Mouse (Mus musculus): ENCODE measurements around the gene Tmem259. TPM values are rescaled to one million over a fixed set of nuclear protein-coding genes. Genes with fewer than 3 reads are reported as not detected.

The Tmem259 gene
- polyA plus RNA-seq, 1 experiment = not detected

DNA sequence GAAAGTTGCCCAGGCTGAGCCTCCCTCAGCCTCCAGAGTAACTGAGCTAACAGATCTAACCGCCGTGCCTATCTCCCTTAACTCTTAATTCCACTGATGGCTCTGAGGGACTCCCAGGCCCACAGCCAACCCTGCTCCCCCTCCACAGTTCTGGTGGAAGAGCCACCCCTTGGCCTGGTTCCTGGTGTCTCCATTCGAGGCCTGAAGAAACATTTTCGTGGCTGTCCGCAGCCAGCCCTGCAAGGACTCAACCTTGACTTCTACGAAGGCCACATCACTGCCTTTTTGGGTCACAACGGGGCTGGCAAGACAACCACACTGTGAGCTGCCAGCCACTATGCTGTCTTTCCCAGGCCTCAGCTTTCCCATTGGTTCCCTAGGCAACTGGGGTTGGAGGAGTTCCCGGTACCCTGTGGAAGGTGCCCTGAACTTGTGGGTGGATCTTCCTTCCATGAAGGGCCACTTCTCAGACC lies 20.1 kb upstream of the Tmem259 start:
- peaks cover 15% of the 10 kb centered on the region for H3K4me1 ChIP-seq (ENCODE audit: control insufficient read depth, insufficient read depth, low read length)
- WGBS = 48% methylated on average over 8 of the region's 8 CpGs
- no peak overlapping the region for H3K27ac ChIP-seq (ENCODE audit: insufficient read depth, low read depth, low read length)
- TF ChIP-seq POLR2A (IDR thresholded peaks at IDR 0.05; ENCODE audit: insufficient read depth, low read depth, low read length) (no peak), CTCF (IDR thresholded peaks at IDR 0.05; ENCODE audit: insufficient read depth, low read depth, low read length) (no peak)
- H3K4me3 ChIP-seq (ENCODE audit: insufficient read depth, low read depth, low read length) = no peak overlapping the region

DNA sequence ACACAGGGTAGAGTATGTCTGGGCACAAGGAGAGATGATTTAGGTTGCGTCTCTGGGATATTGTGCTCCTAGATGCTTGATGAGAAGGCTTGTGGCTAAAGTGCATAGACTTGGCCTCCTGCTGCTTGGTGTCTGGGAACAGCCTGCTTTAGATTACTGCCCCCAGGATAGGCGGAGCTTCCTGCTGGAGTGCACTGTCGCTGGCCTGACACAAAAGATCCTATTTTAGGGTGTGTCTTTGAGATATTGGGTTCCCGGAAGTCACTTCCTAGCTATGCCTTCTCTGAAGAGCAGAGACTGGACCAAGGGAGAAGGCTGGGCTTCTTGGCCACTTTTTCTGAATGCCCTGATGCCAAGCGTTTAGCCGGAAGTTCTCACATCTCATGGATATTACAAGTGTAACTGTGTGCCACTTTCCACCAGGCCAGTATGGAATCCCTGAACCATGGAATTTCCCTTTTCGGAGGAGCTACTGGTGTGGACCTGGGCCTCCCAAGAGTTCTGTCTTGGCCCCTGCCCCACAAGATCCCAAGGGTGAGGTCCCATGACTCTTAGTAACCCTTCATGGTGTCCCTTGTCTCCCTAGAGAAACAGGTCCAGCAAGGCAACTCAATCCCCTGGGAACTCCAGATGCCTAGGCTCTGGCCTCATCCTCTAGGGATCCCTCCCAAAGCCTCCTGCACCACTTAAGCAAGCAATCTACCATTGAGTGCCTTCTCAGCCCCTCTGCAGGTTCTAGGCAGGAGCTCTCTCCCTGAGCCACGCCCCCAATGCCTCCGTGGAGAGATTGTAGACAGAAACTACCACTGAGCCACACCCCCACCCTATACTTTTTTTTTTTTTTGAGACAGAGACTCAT lies 19.5 kb upstream of the Tmem259 start:
- H3K4me3 ChIP-seq (ENCODE audit: insufficient read depth, low read depth, low read length) = no peak overlapping the region
- no peak overlapping the region for H3K27ac ChIP-seq (ENCODE audit: insufficient read depth, low read depth, low read length)
- WGBS = 67% methylated on average over 9 of the region's 9 CpGs
- no peak for TF ChIP-seq CTCF (IDR thresholded peaks at IDR 0.05; ENCODE audit: insufficient read depth, low read depth, low read length)
- no peak for TF ChIP-seq POLR2A (IDR thresholded peaks at IDR 0.05; ENCODE audit: insufficient read depth, low read depth, low read length)
- peaks cover 15% of the 10 kb centered on the region for H3K4me1 ChIP-seq (ENCODE audit: control insufficient read depth, insufficient read depth, low read length)

DNA sequence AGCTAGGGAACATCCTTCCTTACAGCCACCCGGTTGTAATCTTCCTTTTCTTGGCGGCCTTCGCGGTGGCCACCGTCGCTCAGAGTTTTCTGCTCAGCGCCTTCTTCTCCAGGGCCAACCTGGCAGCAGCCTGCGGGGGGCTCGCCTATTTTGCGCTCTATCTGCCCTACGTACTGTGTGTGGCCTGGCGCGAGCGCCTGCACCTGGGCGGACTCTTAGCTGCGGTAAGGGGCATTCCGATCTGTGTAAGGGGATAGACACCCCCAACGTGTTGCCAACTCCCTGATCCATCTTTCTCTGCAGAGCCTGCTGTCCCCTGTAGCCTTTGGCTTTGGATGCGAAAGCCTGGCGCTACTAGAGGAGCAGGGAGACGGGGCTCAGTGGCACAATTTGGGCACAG lies 18.7 kb upstream of the Tmem259 start:
- peaks cover 21% of the 10 kb centered on the region for H3K4me1 ChIP-seq (ENCODE audit: control insufficient read depth, insufficient read depth, low read length)
- H3K27ac ChIP-seq (ENCODE audit: insufficient read depth, low read depth, low read length) = no peak overlapping the region
- 49% methylated on average over 21 of the region's 21 CpGs for WGBS
- H3K4me3 ChIP-seq (ENCODE audit: insufficient read depth, low read depth, low read length) = no peak overlapping the region
- no peak for TF ChIP-seq CTCF (IDR thresholded peaks at IDR 0.05; ENCODE audit: insufficient read depth, low read depth, low read length)
- no peak for TF ChIP-seq POLR2A (IDR thresholded peaks at IDR 0.05; ENCODE audit: insufficient read depth, low read depth, low read length)

DNA sequence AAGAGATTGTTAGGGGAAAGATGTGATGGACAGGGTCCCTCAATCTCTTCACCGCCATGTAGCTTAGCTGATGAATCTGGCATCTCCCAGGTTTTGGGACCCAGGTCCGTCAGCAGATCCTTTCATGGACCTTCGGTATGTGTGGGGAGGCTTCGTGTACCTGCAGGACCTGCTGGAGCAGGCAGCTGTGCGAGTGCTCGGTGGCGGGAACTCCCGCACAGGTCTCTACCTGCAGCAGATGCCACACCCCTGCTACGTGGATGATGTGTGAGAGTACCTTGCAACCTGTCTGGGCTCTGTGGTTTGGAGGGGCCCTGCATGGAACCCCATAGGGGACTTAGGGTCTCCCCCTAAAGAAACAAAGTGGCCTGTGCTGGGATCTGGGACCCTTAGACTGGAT lies 17.8 kb upstream of the Tmem259 start:
- TF ChIP-seq CTCF (IDR thresholded peaks at IDR 0.05; ENCODE audit: insufficient read depth, low read depth, low read length) = no peak
- no peak for TF ChIP-seq POLR2A (IDR thresholded peaks at IDR 0.05; ENCODE audit: insufficient read depth, low read depth, low read length)
- Histone ChIP-seq H3K4me3 (ENCODE audit: insufficient read depth, low read depth, low read length) (no peak overlapping the region), H3K4me1 (ENCODE audit: control insufficient read depth, insufficient read depth, low read length) (peaks cover 28% of the 10 kb centered on the region), H3K27ac (ENCODE audit: insufficient read depth, low read depth, low read length) (no peak overlapping the region)
- 88% methylated on average over 9 of the region's 9 CpGs for WGBS

DNA sequence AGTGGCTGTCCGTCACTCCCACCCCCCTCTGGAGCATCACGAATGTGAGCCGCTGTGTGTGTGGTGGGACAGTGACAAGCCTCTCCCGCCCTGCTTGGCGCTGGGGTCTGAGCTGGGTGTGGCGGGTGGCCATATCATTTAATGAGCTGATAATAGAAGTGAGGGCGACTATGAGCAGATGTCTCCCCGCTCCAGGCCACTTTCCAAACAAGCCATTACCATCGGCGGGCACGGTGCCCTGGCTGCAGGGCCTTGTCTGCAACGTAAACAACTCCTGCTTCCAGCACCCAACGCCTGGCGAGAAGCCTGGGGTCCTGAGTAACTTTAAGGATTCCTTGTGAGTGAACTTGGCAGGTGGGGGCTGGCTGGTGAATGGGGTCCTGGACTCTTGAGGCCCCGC lies 13.7 kb upstream of the Tmem259 start:
- H3K4me3 ChIP-seq (ENCODE audit: insufficient read depth, low read depth, low read length) = peak overlapping the region; percentile 72
- TF ChIP-seq CTCF (IDR thresholded peaks at IDR 0.05; ENCODE audit: insufficient read depth, low read depth, low read length) = no peak
- TF ChIP-seq POLR2A (IDR thresholded peaks at IDR 0.05; ENCODE audit: insufficient read depth, low read depth, low read length) = no peak
- 10% methylated on average over 15 of the region's 15 CpGs for WGBS
- no peak overlapping the region for H3K27ac ChIP-seq (ENCODE audit: insufficient read depth, low read depth, low read length)
- peaks cover 16% of the 10 kb centered on the region for H3K4me1 ChIP-seq (ENCODE audit: control insufficient read depth, insufficient read depth, low read length)

DNA sequence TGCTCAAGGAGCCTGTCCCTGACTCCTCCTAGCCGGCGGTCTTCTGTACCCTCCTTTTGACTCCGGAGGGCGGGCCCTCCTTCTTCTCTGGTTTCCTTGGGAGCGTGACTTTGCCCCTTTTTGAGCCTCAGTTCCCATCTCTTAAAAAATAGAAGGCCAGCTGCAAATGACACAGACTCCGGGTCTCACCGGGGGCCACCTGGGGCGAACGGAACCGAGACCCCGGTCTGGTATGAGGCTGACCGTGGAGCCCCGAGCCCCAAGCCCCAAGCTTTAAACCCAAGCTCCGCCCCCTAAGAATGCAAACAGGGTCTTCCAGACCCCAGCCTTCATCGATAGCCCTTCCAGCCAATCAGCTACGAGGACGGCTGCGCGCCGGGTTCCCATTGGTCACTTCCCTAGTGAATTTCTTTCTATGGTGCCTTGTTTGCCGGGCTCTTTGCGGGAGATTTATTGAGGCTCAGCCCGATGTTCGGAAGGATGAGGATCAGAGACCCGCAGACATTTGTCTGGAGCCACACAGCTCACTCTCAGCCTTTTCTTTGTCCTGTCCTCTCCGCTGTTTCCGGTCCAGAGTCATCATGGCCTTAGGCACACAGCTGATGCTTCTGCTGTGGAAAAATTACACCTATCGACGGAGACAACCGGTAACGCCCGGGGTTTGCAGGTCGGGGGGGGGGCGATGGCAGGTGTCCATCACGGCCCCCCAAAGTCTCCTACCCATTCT lies 13.1 kb upstream of the Tmem259 start:
- no peak overlapping the region for H3K27ac ChIP-seq (ENCODE audit: insufficient read depth, low read depth, low read length)

DNA sequence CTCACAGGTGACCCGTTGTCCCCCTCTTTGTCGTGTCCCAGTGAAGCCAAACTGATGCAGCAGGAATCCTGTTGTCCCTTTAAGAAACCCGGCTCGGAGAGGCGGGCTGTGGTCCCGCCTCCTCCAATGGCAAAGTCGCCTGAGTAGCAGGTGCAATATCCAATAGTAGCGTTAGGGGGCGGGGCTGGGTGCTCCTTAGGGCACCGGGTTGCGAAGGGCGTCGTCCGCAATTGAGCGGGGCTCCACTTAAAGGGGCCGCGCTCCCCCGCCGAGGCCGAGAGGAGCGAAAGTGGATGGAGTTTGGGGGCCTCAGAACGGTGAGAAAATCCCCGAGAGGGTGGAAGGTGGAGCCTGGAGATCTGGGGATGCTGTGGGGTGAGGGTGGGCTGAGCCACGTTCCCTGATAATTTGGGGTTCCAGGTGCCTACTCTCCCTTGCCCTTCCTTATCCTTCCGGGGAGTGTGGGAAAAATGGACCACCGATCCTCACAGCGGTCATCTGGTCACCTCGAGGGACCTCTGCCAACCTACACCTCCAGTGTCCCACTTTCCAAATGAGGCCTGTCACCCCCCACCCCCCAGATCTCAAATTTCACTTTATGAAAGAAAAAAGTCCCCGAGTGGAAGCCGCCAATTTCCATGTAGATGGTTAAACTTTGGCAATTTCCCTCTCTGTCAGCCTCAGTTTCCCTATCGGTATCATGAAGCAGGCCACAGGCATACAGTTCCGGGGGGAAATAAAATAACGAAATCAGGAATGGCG lies 12.3 kb upstream of the Tmem259 start, which contains the start of gene Abca7:
Gene Abca7, plus strand, starts transcription at position 223 of the 762 bp plus-strand sequence.
- peak within 1 kb of the TSS; percentile 72 for H3K4me3 ChIP-seq (ENCODE audit: insufficient read depth, low read depth, low read length)
- TF ChIP-seq CTCF (IDR thresholded peaks at IDR 0.05; ENCODE audit: insufficient read depth, low read depth, low read length) = no peak
- TF ChIP-seq POLR2A (IDR thresholded peaks at IDR 0.05; ENCODE audit: insufficient read depth, low read depth, low read length) = no peak
- H3K27ac ChIP-seq (ENCODE audit: insufficient read depth, low read depth, low read length) = peak within 1 kb of the TSS; percentile 38; the same call in 1 of the 2 replicates
- under 1% methylated on average over 34 of the region's 34 CpGs for WGBS
- peaks cover 16% of the 10 kb centered on the region for H3K4me1 ChIP-seq (ENCODE audit: control insufficient read depth, insufficient read depth, low read length)

More for the DNA sequence above, 13.1 kb upstream of the Tmem259 start:
- H3K4me3 ChIP-seq (ENCODE audit: insufficient read depth, low read depth, low read length) = peak overlapping the region; percentile 72
- under 1% methylated on average over 35 of the region's 35 CpGs for WGBS
- TF ChIP-seq POLR2A (IDR thresholded peaks at IDR 0.05; ENCODE audit: insufficient read depth, low read depth, low read length) = no peak; the same call in 1 of the 2 replicates
- no peak for TF ChIP-seq CTCF (IDR thresholded peaks at IDR 0.05; ENCODE audit: insufficient read depth, low read depth, low read length)
- peaks cover 16% of the 10 kb centered on the region for H3K4me1 ChIP-seq (ENCODE audit: control insufficient read depth, insufficient read depth, low read length)

DNA sequence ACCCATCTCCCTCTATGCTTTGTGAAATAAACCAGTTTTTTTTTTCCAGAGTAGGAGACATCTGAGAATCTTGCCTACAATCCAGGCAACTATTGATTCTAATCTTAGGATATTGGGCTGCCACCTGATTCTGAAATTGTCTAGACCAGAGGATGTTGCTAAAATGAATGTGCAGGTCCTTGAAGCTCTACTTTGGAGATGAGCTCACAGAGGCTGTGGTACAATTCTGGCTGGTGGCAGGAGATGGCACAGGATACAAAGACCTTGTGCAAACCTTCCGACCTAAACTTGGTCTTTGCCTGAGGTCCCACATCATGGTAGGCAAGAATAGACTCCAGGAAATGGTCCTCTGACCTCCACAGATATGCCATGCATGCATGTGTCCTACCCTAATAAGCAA lies 11.5 kb upstream of the Tmem259 start:
- Histone ChIP-seq H3K4me1 (ENCODE audit: control insufficient read depth, insufficient read depth, low read length) (peaks cover 16% of the 10 kb centered on the region), H3K27ac (ENCODE audit: insufficient read depth, low read depth, low read length) (no peak overlapping the region), H3K4me3 (ENCODE audit: insufficient read depth, low read depth, low read length) (no peak overlapping the region)
- WGBS = 74% methylated on average over 1 of the region's 1 CpGs
- TF ChIP-seq POLR2A (IDR thresholded peaks at IDR 0.05; ENCODE audit: insufficient read depth, low read depth, low read length) (no peak), CTCF (IDR thresholded peaks at IDR 0.05; ENCODE audit: insufficient read depth, low read depth, low read length) (no peak)

Measured in olfactory bulb, adult 2 months (tissue).